Mouse (Mus musculus): ENCODE measurements at regions not wholly inside any gene's neighbourhood (a gene's known extent, or its start where the extent isn't known, plus 50 kb on each side); places are given as distances from the start of the nearest gene placed in this dataset.
"Not testable (repeated sequence)": the region's sequence is repeated elsewhere in the genome, so short reads cannot be mapped to it uniquely, and the experiment has no call there.

DNA sequence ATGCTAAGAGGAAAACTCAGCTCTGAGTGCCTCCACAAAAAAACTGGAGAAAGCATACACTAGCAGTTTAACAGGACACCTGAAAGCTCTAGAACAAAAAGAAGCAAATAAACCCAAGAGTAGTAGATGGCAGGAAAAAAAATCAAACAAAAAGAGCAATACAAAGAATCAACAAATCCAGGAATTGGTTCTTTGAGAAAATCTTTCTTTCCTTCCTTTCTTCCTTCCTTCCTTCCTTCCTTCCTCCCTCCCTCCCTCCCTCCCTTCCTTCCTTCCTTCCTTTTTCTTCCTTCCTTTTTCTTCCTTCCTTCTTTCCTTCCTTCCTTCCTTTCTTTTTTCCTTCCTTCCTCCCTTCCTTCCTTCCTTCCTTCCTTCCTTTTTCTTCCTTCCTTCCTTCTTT lies 71.6 kb upstream of the Gap43 start:
- not testable (repeated sequence) for TF ChIP-seq CTCF (IDR thresholded peaks at IDR 0.05; ENCODE audit: low read depth, low read length); POLR2A (IDR thresholded peaks at IDR 0.05; ENCODE audit: borderline replicate concordance, low read depth, low read length)
